Mouse (Mus musculus) left cerebral cortex, adult 2 months (tissue): Measurements from ENCODE around the gene Adamts12. TPM values are rescaled to one million over a fixed set of nuclear protein-coding genes. Genes with fewer than 3 reads are reported as not detected.

Experiments
- DNase-seq, 2 experiments: peaks; one replicate each; pipeline ENCODE4 v3.0.0; 2021 to 2022; ENCODE audit warnings: low spot score in 2 of 2, mixed read lengths in 1 of 2; ENCODE audit errors: extremely low spot score in 1 of 2
- H3K27ac ChIP-seq: fragments of 200-600 bp; 2 replicates; pipeline ENCODE4 v1.8.1; 2022
- H3K4me3 ChIP-seq: fragments of 200-600 bp; 2 replicates; pipeline ENCODE4 v1.8.1; 2022
- CTCF ChIP-seq: fragments of 200-600 bp; IDR thresholded peaks from 2 replicates; pipeline ENCODE4 v1.8.1; 2022; ENCODE audit warnings: antibody characterized with exemption, mild to moderate bottlenecking, moderate library complexity
- intact Hi-C: fragments of 180-260 bp; cut with DNase I; formaldehyde crosslinking; loops from one replicate; pipeline ENCODE4 v1.15.1; 2025
- total RNA-seq, 2 experiments: library from RNA; stranded (reverse); gene quantifications; 2 replicates each; pipeline ENCODE4 v1.2.3; 2021

The Adamts12 gene
- total RNA-seq, 2 experiments from 2014 or later: 0.48 to 0.58 TPM

DNA sequence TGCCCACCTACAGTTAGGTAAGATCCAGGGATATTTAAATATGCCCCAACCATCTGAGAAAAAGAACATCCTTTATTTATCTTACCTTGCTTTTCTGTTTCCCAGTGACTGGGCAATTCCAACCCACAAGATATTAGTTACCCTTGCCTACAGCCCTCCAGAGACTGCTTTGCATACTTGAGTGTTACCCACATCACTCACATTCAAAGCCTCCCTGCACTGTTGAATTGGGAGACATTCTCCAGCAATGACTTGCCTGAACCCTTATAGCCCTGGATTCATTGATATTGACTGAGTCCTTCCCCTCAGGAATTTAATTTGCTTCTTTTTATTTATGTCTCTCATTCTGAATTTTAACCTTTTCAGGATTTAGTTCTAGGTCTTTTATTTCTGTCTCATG lies 53.8 kb downstream of the Adamts12 start:
- Histone ChIP-seq H3K27ac (no peak overlapping the region), H3K4me3 (no peak overlapping the region)
- TF ChIP-seq CTCF: no peak
- DNase-seq: no peak
- intact Hi-C loops: no loop called here

- TF ChIP-seq CTCF: no peak
- Histone ChIP-seq H3K4me3 (no peak overlapping the region), H3K27ac (no peak overlapping the region)
- intact Hi-C loops: no loop called here
- DNase-seq: no peak
These were observed 57.1 kb downstream of the Adamts12 start for GRCm38 (mm10) chr15:11121721-11122120.

- intact Hi-C loops: no loop called here
- no peak for DNase-seq
- Histone ChIP-seq H3K4me3 (no peak overlapping the region), H3K27ac (no peak overlapping the region)
- TF ChIP-seq CTCF: no peak
These were observed 60.8 kb downstream of the Adamts12 start for GRCm38 (mm10) chr15:11125361-11125760.

DNA sequence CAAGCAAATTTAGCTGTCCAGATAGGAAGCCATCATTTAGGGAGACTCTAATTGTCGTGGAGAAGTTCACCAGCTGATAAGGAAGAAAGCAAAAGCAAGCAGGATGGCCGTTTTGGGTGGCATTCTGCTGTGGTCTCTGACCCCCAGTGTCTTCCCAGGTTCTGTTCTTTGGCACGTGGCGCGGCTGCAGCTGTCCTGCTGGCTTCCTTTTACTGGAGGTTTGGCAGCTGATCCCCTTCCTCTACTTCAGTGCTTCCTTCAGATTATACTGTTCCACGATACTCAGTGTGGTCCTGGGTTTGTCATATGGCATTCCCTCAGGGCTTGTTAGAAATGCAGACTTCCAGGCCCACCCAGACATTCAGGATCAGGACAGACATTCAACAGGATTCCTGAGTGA lies 63.9 kb downstream of the Adamts12 start:
- no peak for TF ChIP-seq CTCF
- no peak overlapping the region for H3K4me3 ChIP-seq
- DNase-seq: no peak
- intact Hi-C loops: no loop called here
- H3K27ac ChIP-seq: no peak overlapping the region

DNA sequence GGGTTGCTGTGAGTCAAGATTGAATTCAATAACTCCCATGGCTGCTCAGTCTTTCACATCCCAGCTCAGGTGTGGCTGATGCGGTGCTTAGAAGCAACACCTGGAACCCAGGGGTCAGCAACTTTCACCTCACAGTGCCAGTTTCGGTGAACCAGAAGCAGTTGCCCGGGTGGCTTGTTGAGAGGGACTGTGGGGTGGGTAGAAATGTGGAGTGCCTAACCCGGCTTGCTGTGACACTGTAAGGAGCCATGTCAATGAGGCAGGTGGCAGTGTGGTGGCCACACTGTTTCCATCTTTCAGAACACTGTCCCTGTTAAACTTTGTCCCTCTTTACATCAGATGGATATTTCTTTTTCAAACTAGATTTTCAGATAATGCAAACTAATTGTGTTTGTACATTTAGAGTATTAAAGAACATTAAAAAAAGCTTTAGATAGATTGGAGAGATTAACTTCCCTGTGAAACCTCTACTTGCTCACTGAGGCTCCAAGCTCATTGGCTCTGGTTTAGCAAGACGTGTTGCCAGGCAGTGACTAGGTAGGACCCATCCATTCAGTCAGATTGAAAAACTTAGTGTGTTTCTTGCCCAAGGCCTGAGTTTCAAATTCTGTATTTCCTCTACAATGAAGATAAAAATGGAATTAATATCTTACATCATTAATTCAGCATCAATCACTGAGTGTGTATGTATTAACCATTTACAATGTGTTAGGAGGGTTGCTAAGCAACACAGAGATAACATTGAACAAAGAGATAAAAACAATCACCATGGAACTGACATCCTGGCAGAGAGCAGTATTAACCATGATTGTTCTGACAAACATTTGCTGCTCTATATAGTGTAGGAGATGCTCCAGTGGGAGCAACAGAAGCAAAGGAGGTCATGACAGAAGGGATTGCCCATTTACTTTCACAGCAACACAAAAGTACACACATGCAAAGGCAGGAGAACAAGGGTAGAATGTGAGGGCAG lies 68.3 kb downstream of the Adamts12 start:
- no peak overlapping the region for H3K27ac ChIP-seq
- no peak overlapping the region for H3K4me3 ChIP-seq
- no peak for DNase-seq
- TF ChIP-seq CTCF: no peak
- intact Hi-C loops: no loop called here

DNA sequence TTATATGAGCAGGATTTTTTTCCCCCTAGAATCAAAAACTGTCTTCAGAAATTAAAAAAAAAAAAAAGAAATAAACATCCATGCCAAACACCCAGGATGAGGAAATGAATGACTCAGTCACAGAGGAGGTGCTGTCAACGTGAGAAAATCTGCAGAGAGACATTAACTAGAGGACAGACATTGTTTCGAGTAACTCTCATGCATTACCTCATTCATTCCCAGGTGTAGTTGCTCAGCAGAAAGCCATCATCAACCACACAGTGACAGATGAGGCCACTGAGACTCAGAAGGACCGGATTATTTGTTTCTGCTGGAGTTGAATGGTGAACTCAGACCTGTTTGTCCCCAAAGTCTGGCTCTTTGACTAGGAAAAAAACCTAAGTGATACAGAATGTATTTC lies 81.0 kb downstream of the Adamts12 start:
- no peak for TF ChIP-seq CTCF
- Histone ChIP-seq H3K4me3 (no peak overlapping the region), H3K27ac (no peak overlapping the region)
- intact Hi-C loops: no loop called here
- no peak for DNase-seq

- no peak for DNase-seq
- no peak overlapping the region for H3K27ac ChIP-seq
- no peak for TF ChIP-seq CTCF
- intact Hi-C loops: no loop called here
- H3K4me3 ChIP-seq: no peak overlapping the region
These were observed 94.8 kb downstream of the Adamts12 start for GRCm38 (mm10) chr15:11159386-11159785.

DNA sequence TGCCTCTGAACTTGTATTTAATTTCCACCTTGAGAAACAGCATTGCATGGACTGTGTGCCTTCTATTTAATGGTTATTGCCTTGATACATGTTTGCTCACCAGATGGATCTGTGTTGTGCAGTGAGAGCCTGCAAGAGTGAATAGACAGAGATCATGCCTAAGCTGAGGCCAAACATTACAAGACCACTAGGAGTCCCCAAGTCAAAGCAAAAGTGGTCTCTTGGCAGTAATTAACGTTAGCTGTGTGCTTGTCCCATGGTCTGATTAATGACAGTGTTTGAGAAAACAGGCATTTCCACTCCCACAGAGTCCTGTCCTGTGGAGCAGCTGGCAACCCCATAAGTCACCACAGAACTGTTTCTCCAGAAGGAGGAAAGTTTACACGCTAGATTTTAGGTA lies 96.2 kb downstream of the Adamts12 start:
- intact Hi-C loops: no loop called here
- no peak for TF ChIP-seq CTCF
- Histone ChIP-seq H3K27ac (no peak overlapping the region), H3K4me3 (no peak overlapping the region)
- no peak for DNase-seq

DNA sequence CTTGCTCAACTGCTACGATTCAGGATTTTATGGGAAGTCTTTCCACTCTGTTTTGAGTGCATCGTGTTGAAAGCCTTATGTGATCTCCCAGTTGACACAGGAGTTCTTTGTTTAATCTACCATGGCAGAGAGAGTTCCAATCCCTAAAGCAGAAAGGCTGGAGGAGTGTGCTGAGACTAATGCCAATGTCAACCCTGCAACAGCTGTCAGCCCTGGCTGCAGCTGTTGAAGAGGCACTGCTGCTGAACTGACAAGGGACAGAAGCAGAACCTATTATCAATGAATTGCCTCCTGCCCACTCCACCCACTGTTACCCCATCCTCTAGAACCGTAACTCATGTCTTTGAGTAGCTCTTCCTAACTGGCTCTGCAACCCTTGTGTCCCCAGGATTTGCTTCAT lies 101.3 kb downstream of the Adamts12 start:
- intact Hi-C loops: no loop called here
- DNase-seq: no peak
- no peak overlapping the region for H3K4me3 ChIP-seq
- no peak for TF ChIP-seq CTCF
- H3K27ac ChIP-seq: no peak overlapping the region

- no peak for DNase-seq
- no peak overlapping the region for H3K4me3 ChIP-seq
- TF ChIP-seq CTCF: no peak
- intact Hi-C loops: no loop called here
- no peak overlapping the region for H3K27ac ChIP-seq
These were observed 109.4 kb downstream of the Adamts12 start for GRCm38 (mm10) chr15:11173884-11174470.

- H3K4me3 ChIP-seq: no peak overlapping the region
- H3K27ac ChIP-seq: no peak overlapping the region
- intact Hi-C loops: no loop called here
- no peak for TF ChIP-seq CTCF
- DNase-seq: no peak
These were observed 110.3 kb downstream of the Adamts12 start for GRCm38 (mm10) chr15:11174842-11175241.

DNA sequence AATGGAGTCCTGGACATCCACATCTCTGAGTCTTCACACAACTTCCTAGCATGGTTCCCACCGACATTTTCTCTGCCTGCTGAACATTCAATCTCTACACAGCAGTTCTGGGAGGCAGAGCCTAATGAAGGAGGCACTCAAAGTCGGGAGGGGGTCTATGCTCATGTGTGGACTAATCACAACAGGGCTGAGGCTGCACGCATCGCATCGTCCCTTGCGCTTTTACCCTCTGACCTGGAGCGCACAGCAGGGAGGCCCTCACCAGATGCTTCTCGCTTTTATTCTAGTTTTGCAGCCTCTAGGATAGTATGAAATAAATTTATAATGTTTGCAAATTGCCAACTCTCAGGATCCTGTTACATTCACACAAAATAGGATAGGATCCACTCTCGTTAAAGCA lies 112.9 kb downstream of the Adamts12 start:
- DNase-seq: no peak
- no peak for TF ChIP-seq CTCF

DNA sequence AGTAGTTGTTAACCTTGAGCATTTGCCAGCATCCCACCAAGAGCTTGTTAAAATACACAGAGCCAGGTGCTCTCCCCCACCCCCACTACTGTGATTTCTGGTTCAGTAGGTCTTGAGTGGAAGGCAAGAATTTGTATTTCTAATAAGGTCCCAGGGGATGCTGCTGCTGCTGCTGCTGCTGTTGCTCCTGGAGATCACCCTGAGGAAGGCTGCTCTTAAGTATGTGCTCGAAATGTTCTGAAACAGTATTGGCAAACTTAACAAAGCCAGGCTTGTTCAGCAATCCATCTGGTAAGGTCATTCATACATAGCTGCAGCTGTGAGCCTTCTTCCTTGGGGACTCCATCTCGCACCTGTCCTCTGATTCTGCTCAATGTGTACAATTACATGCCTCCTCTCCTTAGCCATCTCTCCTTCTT lies 115.2 kb downstream of the Adamts12 start:
- intact Hi-C loops: no loop called here
- no peak for DNase-seq

More for the DNA sequence above, 112.9 kb downstream of the Adamts12 start:
- intact Hi-C loops: no loop called here
- H3K27ac ChIP-seq: no peak overlapping the region
- no peak overlapping the region for H3K4me3 ChIP-seq

More for the DNA sequence above, 115.2 kb downstream of the Adamts12 start:
- no peak overlapping the region for H3K27ac ChIP-seq
- TF ChIP-seq CTCF: no peak
- H3K4me3 ChIP-seq: no peak overlapping the region
